Mouse (Mus musculus) forebrain, embryonic 11.5 days (tissue): ENCODE data around the gene Zfp866. TPM values are rescaled to one million over a fixed set of nuclear protein-coding genes. Genes with fewer than 3 reads are reported as not detected.

Experiments
- ATAC-seq: fragments of 200-750 bp; cut with Nextera tagmentation; replicated peaks from 2 replicates; pipeline ENCODE4 v1.8.0; 2017; ENCODE audit warnings: moderate TSS enrichment; ENCODE audit not compliant: low FRiP score
- DNase-seq: peaks from one replicate; pipeline ENCODE4 v3.0.0-alpha.2; 2017; ENCODE audit warnings: low spot score
- H3K27ac ChIP-seq: fragments of 300-500 bp; sonication (generic); 2 replicates; pipeline ENCODE4 v1.5.1; 2014; ENCODE audit warnings: low read depth, low read length
- H3K27me3 ChIP-seq: fragments of 300-500 bp; sonication (generic); 2 replicates; pipeline ENCODE4 v1.6.1; 2014; ENCODE audit warnings: mild to moderate bottlenecking, low read length, mixed read lengths; ENCODE audit not compliant: control insufficient read depth, insufficient read depth
- H3K36me3 ChIP-seq: fragments of 300-500 bp; sonication (generic); 2 replicates; pipeline ENCODE4 v1.6.1; 2014; ENCODE audit warnings: mild to moderate bottlenecking, low read length, moderate library complexity, mixed read lengths; ENCODE audit not compliant: control insufficient read depth, insufficient read depth
- H3K4me1 ChIP-seq: fragments of 300-500 bp; sonication (generic); replicated peaks from 2 replicates; pipeline ENCODE4 v1.6.1; 2014; ENCODE audit warnings: low read length, mixed read lengths; ENCODE audit not compliant: control insufficient read depth, insufficient read depth
- H3K4me2 ChIP-seq: fragments of 300-500 bp; sonication (generic); 2 replicates; pipeline ENCODE4 v1.6.1; 2014; ENCODE audit warnings: low read depth, mild to moderate bottlenecking, low read length, moderate library complexity, mixed read lengths; ENCODE audit not compliant: severe bottlenecking
- H3K4me3 ChIP-seq: fragments of 300-500 bp; sonication (generic); 2 replicates; pipeline ENCODE4 v1.5.1; 2014; ENCODE audit warnings: low read depth, low read length
- H3K9ac ChIP-seq: fragments of 300-500 bp; sonication (generic); 2 replicates; pipeline ENCODE4 v1.6.1; 2014; ENCODE audit warnings: low read length
- H3K9me3 ChIP-seq: fragments of 300-500 bp; sonication (generic); 2 replicates; pipeline ENCODE4 v1.6.1; 2016; ENCODE audit warnings: low read length, mixed read lengths; ENCODE audit not compliant: control insufficient read depth
- WGBS: fragments of 180-500 bp; shearing (Covaris S2); extraction: QIAGEN DNeasy Blood & Tissue Kit; methylation state at CpG from one replicate; pipeline ENCODE4 v1.1.7; 2014; 5-methylcytosine and 5-hydroxymethylcytosine counted together
- polyA plus RNA-seq: library from polyadenylated mRNA; unstranded; fragments of >200 nt; fragmentation: Nextera tagmentation; extraction: Ambion mirVana; gene quantifications from 2 replicates; pipeline ENCODE4 v1.2.1, GENCODE M21; 2014

Zfp866 gene
- polyA plus RNA-seq, 1 experiment from 2014 or later = 45.0 TPM

GRCm38 (mm10) chr8:69803366-69803765 is 12.4 kb upstream of the Zfp866 start:
- Histone ChIP-seq H3K36me3 (peaks cover 55% of the 10 kb centered on the region), H3K4me2 (no peak overlapping the region), H3K9ac (no peak overlapping the region), H3K27ac (no peak overlapping the region), H3K27me3 (no peaks in the 10 kb centered on the region), H3K4me3 (no peak overlapping the region), H3K4me1 (no peaks in the 10 kb centered on the region), H3K9me3 (no peaks in the 10 kb centered on the region)
- WGBS = 94% methylated on average over 7 of the region's 7 CpGs
- ATAC-seq (no peak), DNase-seq (no peak)

- Histone ChIP-seq H3K36me3 (peaks cover 53% of the 10 kb centered on the region), H3K4me2 (no peak overlapping the region), H3K4me3 (no peak overlapping the region), H3K9ac (no peak overlapping the region), H3K27ac (no peak overlapping the region), H3K9me3 (no peaks in the 10 kb centered on the region), H3K4me1 (no peaks in the 10 kb centered on the region), H3K27me3 (no peaks in the 10 kb centered on the region)
- ATAC-seq = no peak
- no peak for DNase-seq
These were observed 11.2 kb upstream of the Zfp866 start for GRCm38 (mm10) chr8:69802216-69802615.

- 96% methylated on average over 4 of the region's 4 CpGs for WGBS
- H3K9me3 ChIP-seq = no peaks in the 10 kb centered on the region
- DNase-seq (no peak), ATAC-seq (no peak)
- no peaks in the 10 kb centered on the region for H3K4me1 ChIP-seq
- no peaks in the 10 kb centered on the region for H3K27me3 ChIP-seq
- no peak overlapping the region for H3K9ac ChIP-seq
- peaks cover 51% of the 10 kb centered on the region for H3K36me3 ChIP-seq
- no peak overlapping the region for H3K4me3 ChIP-seq
- H3K4me2 ChIP-seq = no peak overlapping the region
- no peak overlapping the region for H3K27ac ChIP-seq
These were observed 10.8 kb upstream of the Zfp866 start for GRCm38 (mm10) chr8:69801796-69802195.

- ATAC-seq = no peak
- no peak overlapping the region for H3K4me3 ChIP-seq
- 89% methylated on average over 5 of the region's 5 CpGs for WGBS
- no peak overlapping the region for H3K4me2 ChIP-seq
- peaks cover 35% of the 10 kb centered on the region for H3K36me3 ChIP-seq
- no peaks in the 10 kb centered on the region for H3K4me1 ChIP-seq
- no peaks in the 10 kb centered on the region for H3K9me3 ChIP-seq
- H3K9ac ChIP-seq = no peak overlapping the region
- no peak for DNase-seq
- H3K27ac ChIP-seq = no peak overlapping the region
- no peaks in the 10 kb centered on the region for H3K27me3 ChIP-seq
These were observed 9.0 kb upstream of the Zfp866 start for GRCm38 (mm10) chr8:69799946-69800345.

GRCm38 (mm10) chr8:69799261-69799660 is 8.3 kb upstream of the Zfp866 start:
- 91% methylated on average over 8 of the region's 8 CpGs for WGBS
- no peaks in the 10 kb centered on the region for H3K27me3 ChIP-seq

GRCm38 (mm10) chr8:69797661-69798060 is 6.7 kb upstream of the Zfp866 start:
- Histone ChIP-seq H3K4me2 (no peak overlapping the region), H3K27ac (no peak overlapping the region), H3K36me3 (peaks cover 25% of the 10 kb centered on the region; the same call in 1 of the 2 replicates), H3K4me3 (no peak overlapping the region), H3K4me1 (peaks cover 3% of the 10 kb centered on the region; the same call in 1 of the 2 replicates), H3K9ac (no peak overlapping the region), H3K27me3 (no peaks in the 10 kb centered on the region), H3K9me3 (no peaks in the 10 kb centered on the region)
- WGBS = 95% methylated on average over 10 of the region's 10 CpGs
- no peak for ATAC-seq
- DNase-seq = no peak

More at GRCm38 (mm10) chr8:69799261-69799660, 8.3 kb upstream of the Zfp866 start:
- no peak for ATAC-seq
- no peak overlapping the region for H3K9ac ChIP-seq
- H3K9me3 ChIP-seq = no peaks in the 10 kb centered on the region
- H3K4me3 ChIP-seq = no peak overlapping the region
- H3K4me2 ChIP-seq = no peak overlapping the region
- H3K36me3 ChIP-seq = peaks cover 34% of the 10 kb centered on the region
- DNase-seq = no peak
- H3K27ac ChIP-seq = no peak overlapping the region
- H3K4me1 ChIP-seq = no peaks in the 10 kb centered on the region

GRCm38 (mm10) chr8:69796721-69797345 is 5.9 kb upstream of the Zfp866 start:
- Histone ChIP-seq H3K9me3 (no peaks in the 10 kb centered on the region), H3K4me1 (peaks cover 10% of the 10 kb centered on the region), H3K36me3 (peaks cover 20% of the 10 kb centered on the region; the same call in 1 of the 2 replicates), H3K4me2 (no peak overlapping the region), H3K9ac (no peak overlapping the region), H3K4me3 (no peak overlapping the region), H3K27ac (no peak overlapping the region), H3K27me3 (no peaks in the 10 kb centered on the region)
- WGBS = 96% methylated on average over 16 of the region's 16 CpGs
- ATAC-seq (no peak), DNase-seq (no peak)

- H3K4me1 ChIP-seq = peaks cover 10% of the 10 kb centered on the region
- no peak overlapping the region for H3K9ac ChIP-seq
- H3K27ac ChIP-seq = no peak overlapping the region
- no peak overlapping the region for H3K4me3 ChIP-seq
- no peaks in the 10 kb centered on the region for H3K9me3 ChIP-seq
- no peaks in the 10 kb centered on the region for H3K27me3 ChIP-seq
- H3K4me2 ChIP-seq = no peak overlapping the region
- 98% methylated on average over 6 of the region's 6 CpGs for WGBS
- DNase-seq = no peak
- ATAC-seq = no peak
- peaks cover 12% of the 10 kb centered on the region; the same call in 1 of the 2 replicates for H3K36me3 ChIP-seq
These were observed 3.9 kb upstream of the Zfp866 start for GRCm38 (mm10) chr8:69794901-69795300.

- no peak for DNase-seq
- Histone ChIP-seq H3K4me3 (no peak overlapping the region), H3K9ac (no peak overlapping the region), H3K27ac (no peak overlapping the region), H3K36me3 (peaks cover 7% of the 10 kb centered on the region; the same call in 1 of the 2 replicates), H3K9me3 (no peaks in the 10 kb centered on the region), H3K4me2 (no peak overlapping the region), H3K4me1 (peaks cover 10% of the 10 kb centered on the region), H3K27me3 (no peaks in the 10 kb centered on the region)
- WGBS = 86% methylated on average over 3 of the region's 3 CpGs
- ATAC-seq = no peak
These were observed 3.1 kb upstream of the Zfp866 start for GRCm38 (mm10) chr8:69794096-69794495.
